Mouse (Mus musculus) telencephalon, adult 2 months (tissue): ENCODE data around the gene Psmb7.

Source experiments
- DNase-seq: peaks from one replicate; pipeline ENCODE4 v3.0.0-alpha.2; 2011; ENCODE audit warnings: low read depth, low spot score

Gene Psmb7

GRCm38 (mm10) chr2:38643625-38644427 lies at the start of gene Psmb7:
Gene Psmb7 (minus strand): TSS chr2:38644087.
- peak; percentile 90 for DNase-seq

- no peak for DNase-seq
Observed at GRCm38 (mm10) chr2:38691542-38691941, 47.7 kb upstream of the Psmb7 start.

DNA sequence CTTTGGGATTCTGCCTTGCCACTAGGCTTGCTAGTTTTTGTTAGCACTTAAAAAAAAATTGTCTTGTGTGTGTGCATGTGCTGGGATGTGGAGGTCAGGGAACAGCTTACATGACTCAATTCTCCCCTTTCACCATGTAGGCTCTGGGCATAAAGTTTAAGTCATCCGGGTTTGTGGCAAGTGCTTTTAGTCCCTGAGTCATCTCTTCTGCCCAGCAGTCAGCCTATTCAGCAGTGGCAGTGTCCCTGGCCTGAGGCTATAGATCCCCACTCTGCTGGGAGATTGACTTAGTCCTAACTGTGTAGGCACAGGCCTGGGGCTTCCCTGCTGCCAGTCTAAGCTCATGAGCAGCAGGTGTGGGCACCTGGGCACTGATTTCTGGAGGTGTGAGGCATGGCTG lies 46.0 kb upstream of the Psmb7 start:
- DNase-seq: no peak

- DNase-seq: no peak
Observed at GRCm38 (mm10) chr2:38688791-38689520, 45.1 kb upstream of the Psmb7 start.

GRCm38 (mm10) chr2:38685746-38686145 lies 41.9 kb upstream of the Psmb7 start:
- DNase-seq: no peak

- no peak for DNase-seq
Observed at GRCm38 (mm10) chr2:38683083-38683482, 39.2 kb upstream of the Psmb7 start.

DNA sequence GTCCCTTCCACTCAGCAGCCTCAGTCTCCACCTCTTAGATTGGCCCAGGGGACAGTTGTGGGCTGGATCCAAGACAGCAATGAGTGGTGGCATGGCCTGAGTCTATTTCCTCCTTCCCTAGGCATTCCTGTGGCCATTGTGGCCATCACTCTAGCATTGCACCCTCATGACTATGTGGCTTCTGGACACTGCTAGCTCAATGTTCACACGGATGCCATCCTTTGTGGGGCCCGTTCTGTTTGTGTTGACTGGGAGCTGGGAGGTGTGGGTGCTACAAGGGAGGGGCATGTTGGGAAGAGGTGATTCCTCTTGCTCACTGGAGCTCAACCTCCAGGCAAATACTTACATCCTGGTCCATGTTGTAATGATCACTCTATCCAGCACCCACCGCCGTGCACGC lies 38.3 kb upstream of the Psmb7 start:
- DNase-seq: no peak

DNA sequence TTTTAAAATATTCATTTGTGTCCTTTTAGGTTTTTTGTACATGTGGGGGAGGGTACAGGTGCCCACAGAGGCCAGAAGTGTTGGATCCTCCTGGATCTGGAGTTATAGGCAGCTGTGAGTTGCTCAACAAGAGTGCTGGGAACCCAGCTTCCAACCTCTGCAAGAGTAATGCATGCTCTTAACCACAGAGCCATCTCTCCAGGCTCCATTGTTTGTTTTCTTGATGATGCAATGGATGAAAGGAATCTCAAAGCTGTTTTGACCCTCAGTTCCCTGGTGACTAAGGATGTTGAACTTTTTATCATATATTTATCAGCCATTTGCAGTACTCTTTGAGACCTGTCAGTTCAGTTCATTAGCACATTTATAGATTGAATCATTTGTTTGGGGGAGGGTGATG lies 35.1 kb upstream of the Psmb7 start:
- no peak for DNase-seq

DNA sequence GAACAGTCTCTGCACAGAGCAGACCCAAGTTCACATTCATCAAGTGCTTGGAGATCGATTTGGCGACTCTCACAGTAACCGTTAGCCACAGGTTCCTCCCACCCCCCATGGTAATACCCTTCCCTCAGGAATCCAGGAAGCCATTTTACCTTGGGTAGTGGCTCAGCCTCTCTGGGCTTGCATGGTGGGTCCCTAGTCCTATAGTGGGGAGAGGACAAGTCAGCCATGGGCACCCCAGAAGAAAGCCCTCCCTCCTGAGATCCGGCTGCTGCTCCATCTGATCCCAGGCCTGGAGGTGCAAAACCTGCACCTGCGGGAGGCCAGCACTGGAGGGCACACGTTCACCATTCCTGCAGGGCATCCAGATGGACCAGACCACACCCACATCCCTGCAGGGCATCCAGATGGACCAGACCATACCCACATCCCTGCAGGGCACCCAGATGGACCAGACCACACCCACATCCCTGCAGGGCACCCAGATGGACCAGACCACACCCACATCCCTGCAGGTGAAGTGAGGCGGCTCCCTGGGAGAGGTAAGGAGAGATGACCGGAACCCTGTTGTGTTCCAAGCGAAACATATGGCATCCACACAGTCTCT lies 31.6 kb upstream of the Psmb7 start:
- no peak for DNase-seq

- no peak for DNase-seq
Observed at GRCm38 (mm10) chr2:38672496-38672895, 28.6 kb upstream of the Psmb7 start.

DNA sequence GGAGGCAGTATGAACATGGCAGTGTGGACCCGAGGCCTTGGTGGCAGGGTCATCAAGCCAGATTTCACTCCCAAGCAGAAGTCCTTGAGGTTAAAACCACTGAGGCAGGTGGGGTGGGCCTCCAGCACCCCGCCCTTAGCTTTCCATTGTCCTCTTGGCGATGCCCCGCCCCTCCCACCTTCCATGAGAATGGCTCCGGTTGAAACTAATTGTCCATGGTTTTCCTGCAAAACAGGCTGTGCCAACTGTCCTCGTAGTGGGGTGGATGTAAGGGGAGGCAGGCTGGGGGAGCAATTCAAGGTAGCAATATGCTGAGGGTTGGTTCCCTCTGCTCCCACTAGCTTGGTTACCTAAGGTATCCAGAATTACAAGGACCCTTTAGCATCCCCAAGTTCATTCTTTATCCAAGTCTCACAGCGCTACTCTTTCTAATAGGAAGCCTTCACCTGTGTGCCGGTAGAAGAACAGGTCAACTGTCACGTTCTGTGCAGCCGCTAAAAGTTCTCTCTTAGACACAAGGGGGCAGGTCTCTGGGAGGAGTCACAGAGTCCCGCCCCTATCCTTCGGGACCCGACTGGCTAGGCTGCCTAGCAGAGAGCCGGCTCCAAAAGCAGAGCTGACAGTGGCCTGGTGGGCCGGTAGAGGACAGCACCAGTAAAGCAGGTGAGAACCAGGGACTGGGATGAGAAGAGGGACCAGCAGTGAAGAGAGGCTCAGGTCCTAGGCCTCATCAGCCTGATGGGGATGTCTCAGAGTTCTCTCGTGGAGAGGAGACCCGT lies 25.1 kb upstream of the Psmb7 start:
- DNase-seq: no peak

GRCm38 (mm10) chr2:38661398-38661797 lies 17.5 kb upstream of the Psmb7 start:
- DNase-seq: no peak

DNA sequence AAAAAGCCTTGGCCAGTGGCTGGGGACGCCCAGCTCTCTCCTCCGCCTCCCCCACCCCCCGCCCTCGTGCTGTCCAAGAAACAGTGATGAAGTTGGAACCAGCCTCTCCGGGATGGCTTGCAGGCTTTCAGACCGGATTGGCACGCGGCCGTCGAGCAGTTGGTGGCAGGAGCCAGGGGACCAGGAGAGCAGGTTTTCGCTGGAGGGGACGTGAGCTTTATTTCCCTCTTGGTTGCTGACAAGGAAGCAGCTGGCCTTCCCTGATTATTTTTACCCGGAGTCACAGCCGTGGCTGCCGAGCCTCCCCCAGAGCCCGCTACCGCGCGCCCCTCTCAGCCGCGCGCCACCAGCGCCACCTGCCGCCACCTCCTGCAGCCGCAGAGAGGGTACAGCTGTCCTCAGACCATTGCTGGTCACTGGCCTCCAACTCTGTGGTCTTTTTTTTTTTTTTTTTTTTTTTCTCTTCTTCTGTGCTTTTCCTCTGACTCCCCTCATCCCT lies 14.5 kb upstream of the Psmb7 start:
- no peak for DNase-seq

DNA sequence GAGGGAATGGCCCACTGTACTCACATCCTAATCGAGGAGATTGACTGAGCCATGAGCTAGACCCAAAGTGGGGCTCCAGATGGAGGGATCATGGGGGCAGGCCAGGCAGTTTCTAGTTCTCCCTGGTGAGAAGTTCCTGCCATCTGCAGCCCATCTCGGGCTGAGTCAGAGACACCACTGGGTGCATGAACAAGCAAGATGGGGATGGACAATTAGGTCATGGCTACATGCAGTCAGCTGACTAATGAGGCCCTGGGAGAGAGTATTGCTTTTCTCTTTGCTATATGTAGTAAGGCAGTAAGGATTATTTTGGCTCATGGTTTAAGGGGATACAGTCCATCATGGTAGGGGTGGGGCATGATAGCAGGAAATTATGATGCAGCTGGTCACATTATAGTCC lies 9.8 kb upstream of the Psmb7 start:
- no peak for DNase-seq

DNA sequence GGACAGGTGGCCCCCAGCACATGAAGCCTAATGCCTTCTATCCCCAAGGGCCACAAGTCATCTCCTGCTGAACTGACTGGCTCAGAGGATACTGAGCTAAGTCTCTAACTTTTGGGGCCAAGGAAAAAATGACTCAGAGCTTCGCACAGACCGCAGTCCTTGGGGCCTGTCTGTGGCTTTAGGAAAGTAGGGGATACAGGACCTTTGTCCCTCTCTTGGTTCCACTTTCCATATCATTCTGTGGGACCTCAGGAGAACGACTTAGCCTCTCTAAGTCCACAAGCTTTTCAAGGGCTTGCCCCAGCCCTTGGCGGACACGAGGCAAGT lies 9.4 kb upstream of the Psmb7 start:
- no peak for DNase-seq

DNA sequence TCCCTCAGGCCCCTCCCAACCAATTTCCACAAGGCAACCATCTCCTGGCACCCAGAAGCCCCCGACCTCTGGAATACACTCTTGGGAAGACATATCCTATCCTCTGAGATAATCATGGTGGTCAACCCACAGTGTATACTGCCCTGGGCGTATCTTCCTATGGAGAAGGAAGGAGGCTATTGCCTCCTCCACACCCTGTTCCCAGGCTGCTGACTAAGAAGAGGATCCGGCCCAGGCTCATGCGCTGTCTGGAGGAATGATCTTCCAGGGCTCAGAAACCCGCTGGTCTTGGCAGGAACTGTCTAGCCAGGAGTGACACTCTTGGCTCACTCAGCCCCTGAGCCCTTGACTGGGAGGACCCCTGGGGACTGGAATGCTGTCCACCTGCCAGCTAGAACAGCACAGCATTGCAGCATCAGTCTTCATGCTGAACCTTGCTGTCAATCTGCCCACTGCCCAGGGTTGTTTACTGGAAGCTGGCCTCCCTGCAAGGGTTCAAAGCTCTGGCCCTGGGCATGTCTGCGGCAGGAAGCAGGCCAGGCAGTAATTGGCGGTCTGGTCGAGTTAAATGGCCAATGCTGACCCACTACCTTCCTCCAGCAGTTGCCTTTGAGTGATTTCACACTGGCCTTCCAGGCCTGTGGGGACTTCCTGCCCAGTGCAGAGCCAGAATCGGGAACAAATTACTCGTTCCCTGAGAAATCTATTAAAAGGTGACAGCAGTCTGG lies 8.8 kb upstream of the Psmb7 start:
- DNase-seq: no peak

GRCm38 (mm10) chr2:38652098-38652497 lies 8.2 kb upstream of the Psmb7 start:
- no peak for DNase-seq

- DNase-seq: no peak
Observed at GRCm38 (mm10) chr2:38650340-38650739, 6.5 kb upstream of the Psmb7 start.

- no peak for DNase-seq
Observed at GRCm38 (mm10) chr2:38647661-38648060, 3.8 kb upstream of the Psmb7 start.

DNA sequence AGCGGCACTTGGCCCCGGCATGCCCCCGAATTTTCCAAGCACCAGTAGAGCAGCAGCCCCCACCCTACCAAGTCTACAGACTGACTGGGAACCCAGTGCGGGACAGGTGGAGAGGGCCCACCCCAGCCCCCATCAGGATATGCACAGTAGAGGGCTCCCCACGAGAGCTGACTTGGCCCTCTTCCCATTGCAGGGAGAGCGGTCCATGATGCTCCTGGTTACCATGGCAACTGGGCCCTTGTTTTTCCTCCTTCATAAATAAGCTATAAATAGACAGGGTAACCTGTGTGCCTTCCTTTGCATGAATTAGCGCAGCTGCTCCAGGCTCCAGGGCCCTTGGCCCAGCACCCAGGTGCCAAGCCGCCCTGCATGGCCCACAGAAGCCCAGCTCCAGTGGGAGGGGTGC lies 3.3 kb upstream of the Psmb7 start:
- DNase-seq: no peak

DNA sequence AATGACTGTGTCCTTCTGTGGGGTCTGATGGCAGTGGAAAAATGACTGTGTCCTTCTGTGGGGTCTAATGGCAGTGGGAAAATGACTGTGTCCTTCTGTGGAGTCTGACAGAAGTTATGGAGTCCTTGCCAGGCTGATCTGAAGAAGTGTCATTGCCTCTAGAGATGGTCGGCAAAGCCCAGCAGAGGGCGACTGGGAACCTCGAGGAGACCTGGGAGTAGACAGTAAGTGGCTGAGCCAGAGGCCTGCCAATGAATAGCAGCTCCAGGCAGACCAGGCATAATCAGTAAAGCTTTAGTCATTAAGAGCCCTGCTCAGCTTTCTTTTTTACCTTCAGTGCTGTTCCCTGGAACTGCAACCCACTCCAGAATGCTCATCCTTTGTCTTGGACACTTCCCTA lies 2.0 kb upstream of the Psmb7 start:
- DNase-seq: no peak
